ENCODE assay signal across 1 mouse cellular context in the genomic region with DNA sequence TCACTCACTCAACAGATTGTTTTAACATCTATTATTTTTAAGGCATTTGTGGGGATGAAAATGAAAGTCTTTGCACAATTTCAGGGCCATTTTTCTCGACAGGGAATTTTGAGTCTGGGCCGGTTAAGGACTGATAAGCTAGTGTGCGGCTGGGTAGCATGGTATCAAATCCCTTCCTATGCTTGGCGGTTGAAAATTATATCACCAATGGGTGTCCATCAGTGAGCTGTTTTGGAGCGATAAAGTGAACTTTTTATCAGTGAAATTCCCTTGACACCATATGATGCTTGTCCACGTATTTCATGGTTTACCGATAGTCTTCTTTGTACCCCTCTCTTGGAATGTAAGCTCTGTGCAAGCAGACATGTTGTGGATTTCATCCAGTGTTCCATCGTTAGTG.
A peak's percentile ranks its signal among the peaks of the same experiment; 100 is the strongest.
TF ChIP-seq lines count a peak whose summit lies in the region.

No protein-coding gene starts in this region.

TF ChIP-seq in MEL, 35 proteins besides CTCF, POLR2A, EP300 and RAD21 (continued from another document):
- TF ChIP-seq E2F4 (IDR thresholded peaks at IDR 0.05; ENCODE audit: borderline replicate concordance, low read depth, low read length) = no peak
- no peak for TF ChIP-seq NRF1 (IDR thresholded peaks at IDR 0.05; ENCODE audit: insufficient read depth, low read depth, low read length, poor library complexity, severe bottlenecking)
- TF ChIP-seq MEF2A (IDR thresholded peaks at IDR 0.05; ENCODE audit: extremely low read depth, insufficient replicate concordance, low read depth, low read length, poor library complexity, severe bottlenecking) = no peak
- no peak for TF ChIP-seq UBTF (IDR thresholded peaks at IDR 0.05; ENCODE audit: borderline replicate concordance, insufficient read depth, low read depth, low read length)
- TF ChIP-seq MAFK (IDR thresholded peaks at IDR 0.05; ENCODE audit: borderline replicate concordance, low read depth, low read length) = no peak
- no peak for TF ChIP-seq ELF1 (IDR thresholded peaks at IDR 0.05; ENCODE audit: low read depth, low read length)
- TF ChIP-seq POLR2AphosphoS5 (IDR thresholded peaks at IDR 0.05; ENCODE audit: borderline replicate concordance, low read depth, low read length) = no peak
- no peak for TF ChIP-seq ZNF384 (IDR thresholded peaks at IDR 0.05; ENCODE audit: low read depth, low read length)
- TF ChIP-seq MXI1 (IDR thresholded peaks at IDR 0.05; ENCODE audit: low read depth, low read length) = no peak
- TF ChIP-seq BHLHE40 (IDR thresholded peaks at IDR 0.05; ENCODE audit: borderline replicate concordance, low read depth, low read length) = peak; percentile 24; the same call in 1 of the 2 replicates
- peak; percentile 65 for TF ChIP-seq RCOR1 (IDR thresholded peaks at IDR 0.05; ENCODE audit: low read depth, low read length)
- TF ChIP-seq ZMIZ1 (IDR thresholded peaks at IDR 0.05; ENCODE audit: low read depth, low read length) = 0 out of 2 replicates have a peak, but pooled peaks have one; percentile 31
- TF ChIP-seq CHD2 (IDR thresholded peaks at IDR 0.05; ENCODE audit: low read length) = no peak
- TF ChIP-seq JUND (IDR thresholded peaks at IDR 0.05; ENCODE audit: low read depth, low read length) = no peak
- TF ChIP-seq NELFE (IDR thresholded peaks at IDR 0.05; ENCODE audit: low read depth, low read length) = no peak
- TF ChIP-seq KAT2A (conservative IDR thresholded peaks at IDR 0.05; ENCODE audit: low read depth, low read length) = no peak
- TF ChIP-seq ZC3H11A (IDR thresholded peaks at IDR 0.05; ENCODE audit: low read depth, low read length) = no peak
- TF ChIP-seq ETS1 (IDR thresholded peaks at IDR 0.05; ENCODE audit: low read depth, low read length) = peak; percentile 88
- TF ChIP-seq MAX (IDR thresholded peaks at IDR 0.05; ENCODE audit: low read length) = no peak
TF ChIP-seq in MEL: peak in this region for 9.
